Mouse (Mus musculus) layer of hippocampus, postnatal 14 days (tissue): Measurements from ENCODE around the gene Pard3b. TPM values are rescaled to one million over a fixed set of nuclear protein-coding genes. Genes with fewer than 3 reads are reported as not detected.

Experiments
- DNase-seq, 2 experiments: peaks; one replicate each; pipeline ENCODE4 v3.0.0; 2021 to 2022; ENCODE audit warnings: low spot score in 2 of 2, mixed read lengths in 1 of 2
- total RNA-seq, 2 experiments: library from RNA; stranded (reverse); gene quantifications; 2 replicates each; pipeline ENCODE4 v1.2.3; 2021

Gene Pard3b
- total RNA-seq, 2 experiments from 2014 or later, result 5.5 to 8.2 TPM

- peak in 1 of 2 experiments; percentile 30 for DNase-seq
Observed at GRCm38 (mm10) chr1:61924958-61925357, 286.3 kb downstream of the Pard3b start.

GRCm38 (mm10) chr1:61925541-61925940, 286.9 kb downstream of the Pard3b start:
- no peak for DNase-seq

DNA sequence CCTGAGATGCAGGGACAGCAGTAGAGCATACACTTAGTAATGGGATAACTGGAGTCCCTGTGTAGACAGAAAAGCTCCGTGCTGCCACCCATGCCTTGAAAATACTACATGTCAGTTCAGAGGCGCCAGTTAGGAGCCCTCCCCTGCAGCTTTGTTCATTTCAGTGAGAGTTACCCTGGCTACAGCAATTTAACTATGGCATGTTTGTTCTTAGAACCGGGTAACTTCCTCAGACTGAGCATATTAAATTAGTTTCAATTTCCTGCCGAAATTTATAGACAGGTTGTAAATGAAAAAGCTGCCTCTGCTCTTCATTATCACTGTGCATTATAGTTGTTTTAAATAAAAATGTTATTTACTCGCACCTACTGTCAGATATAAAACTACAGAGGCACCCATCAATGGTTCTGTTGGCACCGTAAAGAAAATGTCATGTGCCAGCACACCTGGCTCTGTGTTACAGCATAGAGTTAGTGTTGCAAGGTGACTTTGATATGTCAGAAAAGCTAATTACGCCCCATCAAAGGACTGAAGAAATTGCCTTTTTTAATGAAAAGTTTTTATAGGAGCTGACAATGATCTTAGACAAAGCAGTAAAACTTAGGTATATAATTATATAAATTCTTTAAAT, 289.6 kb downstream of the Pard3b start:
- DNase-seq, result peak in 1 of 2 experiments; percentile 30

DNA sequence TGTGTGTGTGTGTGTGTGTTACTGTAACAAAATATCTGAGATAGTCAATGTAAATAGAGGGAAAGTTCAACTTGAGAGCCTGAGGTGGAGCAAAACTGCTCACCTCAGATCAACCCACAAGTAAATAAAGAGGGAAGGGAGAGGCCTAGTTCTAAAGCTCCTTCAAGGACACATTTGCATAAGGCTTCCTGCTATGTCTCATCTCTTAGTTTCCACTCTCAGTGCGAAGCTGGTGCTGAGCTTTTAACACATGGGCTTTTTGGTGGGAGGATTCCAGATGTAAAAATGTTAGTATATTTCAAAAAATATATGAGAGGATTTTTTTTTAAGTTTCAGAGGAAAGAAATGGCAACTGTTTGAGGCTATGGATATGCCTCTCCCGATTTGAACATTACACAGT, 294.9 kb downstream of the Pard3b start:
- no peak for DNase-seq

- no peak for DNase-seq
Observed at GRCm38 (mm10) chr1:61934760-61935159, 296.1 kb downstream of the Pard3b start.

GRCm38 (mm10) chr1:61939882-61940281, 301.3 kb downstream of the Pard3b start:
- no peak for DNase-seq

GRCm38 (mm10) chr1:61961533-61961932, 322.9 kb downstream of the Pard3b start:
- no peak for DNase-seq

DNA sequence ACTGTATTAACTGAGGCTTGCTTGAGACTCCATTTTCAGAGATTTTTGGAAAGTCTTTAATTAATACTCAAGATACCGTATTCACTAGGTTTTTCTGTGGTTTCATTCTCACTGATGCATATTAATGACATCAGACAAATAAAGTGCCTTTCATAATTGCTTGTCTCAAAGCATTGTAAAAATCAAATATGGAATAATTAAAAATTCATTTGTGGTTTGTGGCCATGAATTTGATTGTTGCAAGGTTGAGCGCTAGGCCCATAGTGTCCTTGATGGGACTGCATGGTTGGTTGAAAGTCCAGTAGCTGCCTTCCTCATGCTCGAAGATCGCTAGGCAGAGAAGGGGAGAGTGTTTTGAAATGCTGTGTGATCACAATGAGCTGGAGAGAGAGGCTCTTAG, 323.9 kb downstream of the Pard3b start:
- no peak for DNase-seq

- no peak for DNase-seq
Observed at GRCm38 (mm10) chr1:61967124-61967523, 328.5 kb downstream of the Pard3b start.

DNA sequence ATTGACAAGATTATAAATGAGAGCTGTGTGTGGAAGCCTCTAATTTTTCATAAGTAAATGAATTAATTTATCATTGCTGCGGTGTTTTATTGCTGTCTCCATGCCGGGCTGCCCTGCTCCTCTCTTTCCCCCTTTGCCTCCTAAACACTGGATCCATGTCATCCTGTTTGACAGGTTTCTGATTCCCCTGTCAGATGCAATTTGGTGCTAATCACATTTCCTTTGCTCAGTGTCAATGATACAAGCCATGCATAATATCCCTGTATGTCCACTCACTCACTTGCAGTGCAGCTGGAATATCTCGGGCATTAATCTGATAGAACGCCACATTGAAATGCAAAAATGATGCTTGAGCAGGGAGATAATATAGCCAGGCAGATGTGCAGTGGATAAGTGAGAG, 329.2 kb downstream of the Pard3b start:
- no peak for DNase-seq

DNA sequence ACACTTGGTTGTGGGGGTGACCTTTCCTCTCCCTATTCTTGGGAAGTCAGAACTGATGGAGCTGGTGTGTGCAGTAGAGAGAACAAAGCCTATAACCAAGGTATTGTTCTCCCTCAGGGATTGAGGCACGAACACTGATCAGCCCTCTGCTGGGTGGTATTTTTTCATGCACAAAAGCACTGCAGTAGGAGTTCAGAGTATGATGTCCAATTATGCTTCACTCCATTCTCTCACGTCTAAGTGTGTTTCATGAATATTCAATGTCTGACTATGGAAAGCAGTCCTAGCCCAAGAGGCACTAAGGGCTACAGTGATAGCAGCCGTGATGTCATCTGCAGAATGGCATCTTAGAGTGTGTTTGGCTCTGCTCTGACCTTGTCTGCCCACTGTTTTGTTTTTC, 359.1 kb downstream of the Pard3b start:
- no peak for DNase-seq

DNA sequence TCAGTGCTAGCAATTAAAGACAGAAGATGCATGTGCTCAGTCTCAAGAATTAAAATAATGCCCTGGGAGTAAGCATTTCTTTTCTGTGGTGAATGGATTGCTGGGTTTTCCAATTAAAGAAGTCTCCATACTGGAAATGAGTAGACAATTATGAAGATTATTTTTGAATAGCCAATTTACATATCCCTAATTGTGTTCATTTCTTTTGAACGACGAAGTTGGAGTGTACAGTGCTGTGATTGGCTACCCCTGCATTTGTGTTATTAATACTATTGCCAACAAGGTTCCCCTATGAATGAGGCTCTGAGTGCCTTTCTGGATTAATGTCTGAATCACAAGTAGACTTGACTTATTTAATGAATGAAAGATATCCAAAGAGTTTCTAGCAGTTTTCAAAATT, 370.2 kb downstream of the Pard3b start:
- DNase-seq, result no peak

GRCm38 (mm10) chr1:62011712-62012111, 373.1 kb downstream of the Pard3b start:
- no peak for DNase-seq

DNA sequence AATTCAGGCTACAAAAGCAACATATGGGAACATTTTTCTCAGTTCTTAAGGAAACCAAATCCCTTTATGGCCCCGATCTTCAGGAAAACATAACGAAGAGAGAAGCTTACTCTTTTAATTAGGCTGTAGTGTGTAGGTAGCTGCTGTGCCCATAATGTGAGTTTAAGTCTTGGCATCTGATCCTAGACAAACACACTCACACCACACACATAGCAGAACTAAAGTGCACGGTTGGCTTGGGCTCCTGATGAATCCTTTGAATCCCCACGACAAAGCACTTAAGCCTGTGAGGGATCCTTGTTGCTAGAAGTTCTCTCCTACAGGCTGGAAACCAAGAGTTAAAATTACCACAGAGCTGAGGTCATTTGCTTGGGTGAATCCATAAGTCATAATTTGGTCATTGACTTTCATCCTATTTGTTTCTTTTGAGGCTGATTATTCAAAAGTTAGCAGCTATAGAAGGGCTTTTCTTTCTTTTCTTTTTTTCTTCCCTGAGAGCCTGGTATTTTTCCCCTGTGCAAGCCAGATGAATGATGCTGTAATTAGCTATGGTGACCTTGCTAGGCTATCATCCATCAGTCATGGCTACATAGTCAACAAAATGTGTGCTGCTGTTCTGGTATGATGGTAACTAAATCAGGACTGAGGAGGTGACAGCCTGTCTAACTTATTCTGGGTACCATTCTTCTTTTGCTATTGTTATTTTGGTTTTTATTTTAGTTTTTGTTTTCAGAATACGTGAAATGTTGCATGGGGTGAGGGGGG, 378.1 kb downstream of the Pard3b start:
- DNase-seq, result no peak

- no peak for DNase-seq
Observed at GRCm38 (mm10) chr1:62018276-62018675, 379.7 kb downstream of the Pard3b start.

DNA sequence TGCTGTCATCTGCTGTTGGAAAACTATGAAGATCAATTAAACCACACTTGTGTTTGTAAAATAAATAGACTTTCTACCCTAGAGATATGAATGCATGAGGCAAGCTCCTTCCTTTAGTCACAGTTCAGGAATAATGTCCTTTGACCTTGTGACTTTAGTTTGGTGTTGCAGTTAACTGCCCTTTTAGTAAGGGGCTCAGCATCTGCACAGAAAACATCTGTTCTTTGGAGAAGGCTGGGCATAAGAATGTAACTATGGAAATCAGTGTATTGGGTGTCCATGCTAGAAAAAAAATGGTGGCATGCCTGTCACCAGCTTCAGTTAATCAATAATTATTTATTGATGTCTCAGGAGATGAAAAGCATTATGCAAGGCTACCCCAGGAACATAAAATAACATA, 381.1 kb downstream of the Pard3b start:
- no peak for DNase-seq

- no peak for DNase-seq
Observed at GRCm38 (mm10) chr1:62041718-62042117, 403.1 kb downstream of the Pard3b start.

GRCm38 (mm10) chr1:62048592-62048991, 410.0 kb downstream of the Pard3b start:
- DNase-seq, result no peak

DNA sequence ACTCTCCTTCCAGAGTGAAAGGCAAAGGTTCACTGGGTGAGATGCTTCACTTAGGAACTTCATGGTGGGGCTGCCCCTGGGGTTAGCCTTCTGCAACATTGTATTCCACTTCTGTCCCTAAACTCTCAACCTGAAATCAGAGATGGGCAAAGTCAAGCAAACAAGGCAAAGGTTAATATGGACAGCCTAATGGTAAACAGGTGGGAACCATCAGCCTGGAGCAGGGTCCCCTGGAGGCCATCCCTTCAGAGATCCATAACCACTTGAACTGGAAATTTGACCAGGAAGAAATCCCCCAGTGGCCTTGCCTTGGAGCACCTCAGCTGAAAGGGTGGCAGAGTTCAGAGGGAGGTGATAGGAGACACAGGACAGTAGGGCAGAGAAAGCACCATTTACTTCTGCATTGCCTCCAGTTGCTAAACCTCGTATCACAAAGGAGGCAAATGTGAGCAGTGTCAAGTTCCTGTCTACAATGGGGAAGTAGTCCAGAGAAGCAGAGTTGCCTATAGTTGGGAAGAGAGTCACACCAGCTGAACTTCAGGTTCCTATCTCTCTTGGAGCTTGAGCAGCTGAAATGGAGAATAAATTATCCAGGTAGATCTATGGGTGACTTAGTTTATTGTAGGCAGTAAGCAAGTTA, 412.7 kb downstream of the Pard3b start:
- DNase-seq, result no peak

GRCm38 (mm10) chr1:62053167-62053638, 414.6 kb downstream of the Pard3b start:
- DNase-seq, result peak; percentile 12 to 19

DNA sequence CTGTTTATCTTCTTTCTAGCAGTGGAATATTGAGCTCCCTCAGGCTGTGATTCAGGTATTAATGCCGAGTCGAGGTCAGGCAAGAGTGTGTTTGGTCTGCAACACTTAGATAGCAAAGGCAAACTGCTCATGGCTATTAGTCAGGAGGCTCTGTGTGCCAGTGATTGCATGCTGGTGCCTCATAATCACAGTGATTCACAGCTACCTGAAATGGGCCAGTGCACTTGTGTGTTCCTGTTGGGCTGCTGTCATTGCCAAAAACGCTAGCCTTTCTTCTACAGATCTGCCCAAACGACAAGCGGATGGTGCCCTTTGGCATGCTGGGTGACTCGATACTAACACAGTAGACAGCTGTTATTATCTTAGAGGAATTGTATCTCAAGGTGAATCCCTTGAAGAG, 416.7 kb downstream of the Pard3b start:
- DNase-seq, result no peak

DNA sequence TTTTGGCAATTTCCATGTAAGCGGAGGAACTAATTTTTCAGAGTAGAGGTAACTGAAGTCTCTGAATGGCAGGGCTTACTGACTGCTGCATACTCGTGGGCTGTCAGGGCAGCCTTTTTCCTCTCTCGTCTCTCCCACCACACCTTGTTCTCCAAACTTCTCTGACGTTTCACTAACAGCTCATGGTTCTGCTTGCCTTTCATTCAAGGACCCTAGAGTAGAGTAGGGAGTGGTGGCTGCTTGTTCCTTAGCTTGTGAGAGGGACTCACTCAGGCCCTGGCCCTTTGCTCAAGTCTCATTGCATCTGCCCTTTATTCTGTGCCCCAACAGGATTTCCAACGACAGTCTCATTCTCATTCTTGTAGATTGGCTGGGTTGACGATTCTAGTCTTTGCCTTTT, 432.0 kb downstream of the Pard3b start:
- no peak for DNase-seq
